Mouse (Mus musculus): Measurements from ENCODE around the gene Gm49405. TPM values are rescaled to one million over a fixed set of nuclear protein-coding genes. Genes with fewer than 3 reads are reported as not detected.
"Not testable (repeated sequence)": the region's sequence is repeated elsewhere in the genome, so short reads cannot be mapped to it uniquely, and the experiment has no call there.

Gene Gm49405
- total and polyA plus RNA-seq, 2 experiments from 2014 or later, result 2.6 to 7.8 TPM

DNA sequence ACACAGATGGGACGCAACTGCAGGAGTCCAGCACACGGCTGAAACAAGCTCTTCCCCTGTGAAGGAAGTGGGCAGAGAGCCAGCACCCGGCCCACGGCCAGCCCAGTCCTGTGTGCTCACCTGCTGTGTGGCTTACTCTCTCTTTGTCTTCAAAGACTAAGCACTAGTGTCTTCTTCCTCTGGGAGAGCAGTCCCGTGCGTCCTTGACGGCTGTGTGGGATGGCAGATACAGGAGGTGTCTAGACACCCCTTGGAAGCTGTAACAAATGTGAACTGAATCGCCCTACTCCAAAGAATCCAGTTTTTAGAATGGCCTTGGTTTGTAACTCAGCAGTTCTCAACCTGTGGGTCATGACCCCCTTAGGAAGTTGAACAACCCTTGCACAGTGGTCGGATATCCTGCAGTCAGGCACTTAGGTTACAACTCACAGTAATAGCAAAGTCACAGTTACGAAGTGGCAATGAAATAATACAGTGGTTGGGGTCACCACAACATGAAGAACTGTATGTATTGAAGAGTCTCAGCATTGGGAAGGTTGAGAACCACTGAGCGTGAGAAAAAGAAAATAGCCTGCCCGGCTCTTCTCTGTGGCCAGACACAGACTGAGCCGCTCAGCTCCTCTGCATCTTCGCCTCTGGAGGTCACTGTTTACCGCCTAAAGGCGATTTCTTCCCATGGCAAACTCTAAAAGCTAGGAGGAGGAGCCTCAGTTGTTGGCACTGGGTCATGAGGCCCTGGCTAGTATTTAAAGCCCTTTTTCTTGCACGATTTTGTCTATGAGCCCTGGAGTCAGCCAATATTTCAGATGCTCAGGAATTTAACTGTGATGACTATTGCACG, 18.5 kb downstream of the Gm49405 start:
- no peak overlapping the region for H3K9ac ChIP-seq
- no peaks in the 10 kb centered on the region for H3K36me3 ChIP-seq (ENCODE audit: insufficient read depth)
- 25% methylated on average over 18 of the region's 18 CpGs for WGBS

DNA sequence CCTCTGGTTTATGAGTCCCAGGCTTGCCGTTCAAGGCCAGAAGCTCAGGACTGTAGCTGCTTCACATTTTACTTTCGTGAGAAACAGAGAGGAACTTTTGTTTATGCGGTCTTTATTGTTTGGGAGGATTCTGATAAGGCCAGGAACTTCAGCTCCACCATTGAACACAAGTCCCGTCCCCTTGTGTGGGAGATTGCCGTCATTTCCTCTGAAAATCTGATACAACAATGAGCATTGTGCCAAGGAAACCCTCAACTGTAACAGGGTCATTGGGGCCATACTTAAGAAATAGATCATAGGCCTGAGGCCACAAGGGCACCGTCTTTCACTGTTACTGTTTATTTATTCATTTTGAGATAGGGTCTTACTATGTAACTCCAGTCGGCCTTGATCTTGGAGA, 22.8 kb downstream of the Gm49405 start:
- no peak overlapping the region for H3K4me3 ChIP-seq (ENCODE audit: low read depth, low read length)
- H3K27me3 ChIP-seq (ENCODE audit: insufficient read depth, low read length), result no peaks in the 10 kb centered on the region
- no peaks in the 10 kb centered on the region for H3K4me1 ChIP-seq (ENCODE audit: insufficient read depth)
- no peak overlapping the region for H3K9ac ChIP-seq
- no peak for DNase-seq
- WGBS, result 83% methylated on average over 7 of the region's 7 CpGs
- TF ChIP-seq CTCF (IDR thresholded peaks at IDR 0.05; ENCODE audit: low read depth), result no peak
- no peaks in the 10 kb centered on the region for H3K36me3 ChIP-seq (ENCODE audit: insufficient read depth)
- ATAC-seq, result no peak
- H3K9me3 ChIP-seq (ENCODE audit: low read length), result 0 out of 2 replicates have a peak, but pooled peaks cover 3% of the 10 kb centered on the region
- no peak overlapping the region for H3K27ac ChIP-seq (ENCODE audit: low read depth, low read length)
- H3K4me2 ChIP-seq (ENCODE audit: low read depth), result no peak overlapping the region

More for the DNA sequence above, 18.5 kb downstream of the Gm49405 start:
- Histone ChIP-seq H3K4me1 (ENCODE audit: insufficient read depth) (no peaks in the 10 kb centered on the region), H3K27ac (ENCODE audit: low read depth, low read length) (no peak overlapping the region), H3K9me3 (ENCODE audit: low read length) (no peaks in the 10 kb centered on the region), H3K4me3 (ENCODE audit: low read depth, low read length) (no peak overlapping the region), H3K4me2 (ENCODE audit: low read depth) (no peak overlapping the region), H3K27me3 (ENCODE audit: insufficient read depth, low read length) (no peaks in the 10 kb centered on the region)
- ATAC-seq (peak; percentile 89), DNase-seq (peak; percentile 85)
- peak; percentile 75 for TF ChIP-seq CTCF (IDR thresholded peaks at IDR 0.05; ENCODE audit: low read depth)

DNA sequence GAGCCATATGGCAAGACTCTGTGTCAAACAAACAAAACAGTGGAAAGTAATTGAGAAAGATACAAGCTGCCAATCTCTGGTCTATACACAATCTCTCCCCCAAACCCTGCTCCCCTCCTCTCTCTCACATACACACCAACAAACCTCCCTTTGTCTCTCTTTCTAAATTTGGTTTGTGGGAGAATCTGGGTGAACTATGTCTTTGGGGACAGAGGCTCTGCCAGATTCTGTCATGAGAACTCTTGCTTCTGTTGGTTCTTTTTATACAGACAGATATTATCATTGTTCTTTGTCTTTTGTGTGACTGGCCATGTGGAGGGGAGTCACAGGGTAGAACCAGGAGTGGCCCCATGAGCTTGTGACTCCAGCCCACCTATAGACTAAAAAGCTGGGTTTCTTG, 27.1 kb downstream of the Gm49405 start:
- H3K27ac ChIP-seq (ENCODE audit: low read depth, low read length), result no peak overlapping the region
- no peak overlapping the region for H3K4me2 ChIP-seq (ENCODE audit: low read depth)
- H3K9me3 ChIP-seq (ENCODE audit: low read length), result 0 out of 2 replicates have a peak, but pooled peaks cover 3% of the 10 kb centered on the region
- no peak for TF ChIP-seq CTCF (IDR thresholded peaks at IDR 0.05; ENCODE audit: low read depth)
- H3K9ac ChIP-seq, result no peak overlapping the region
- H3K4me1 ChIP-seq (ENCODE audit: insufficient read depth), result no peaks in the 10 kb centered on the region
- DNase-seq, result no peak
- H3K36me3 ChIP-seq (ENCODE audit: insufficient read depth), result no peaks in the 10 kb centered on the region
- H3K4me3 ChIP-seq (ENCODE audit: low read depth, low read length), result no peak overlapping the region
- H3K27me3 ChIP-seq (ENCODE audit: insufficient read depth, low read length), result no peaks in the 10 kb centered on the region
- ATAC-seq, result no peak

DNA sequence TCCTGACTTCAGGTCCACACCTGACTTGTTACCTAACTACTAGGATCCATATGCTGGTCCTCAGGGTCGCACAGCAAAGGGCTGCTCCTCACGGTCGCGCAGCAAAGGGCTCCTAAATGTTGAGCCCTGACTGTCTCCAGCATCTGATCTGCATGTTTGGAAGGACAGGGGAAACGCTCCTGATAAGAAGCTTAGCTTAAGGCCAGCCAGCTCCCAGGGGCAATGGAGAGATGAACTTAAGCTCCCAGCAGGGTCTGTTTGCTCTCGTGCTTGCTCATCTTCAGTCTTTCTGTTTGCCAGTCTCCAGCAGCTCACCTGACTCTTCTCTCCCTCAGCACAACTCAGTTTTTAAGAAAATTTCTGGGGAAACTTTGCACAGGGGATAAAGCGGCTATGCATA, 32.2 kb downstream of the Gm49405 start:
- Histone ChIP-seq H3K36me3 (ENCODE audit: insufficient read depth) (no peaks in the 10 kb centered on the region; the same call in 1 of the 2 replicates), H3K4me2 (ENCODE audit: low read depth) (no peak overlapping the region), H3K4me1 (ENCODE audit: insufficient read depth) (0 out of 2 replicates have a peak, but pooled peaks cover 5% of the 10 kb centered on the region), H3K4me3 (ENCODE audit: low read depth, low read length) (no peak overlapping the region), H3K27me3 (ENCODE audit: insufficient read depth, low read length) (no peaks in the 10 kb centered on the region), H3K9ac (no peak overlapping the region), H3K27ac (ENCODE audit: low read depth, low read length) (no peak overlapping the region), H3K9me3 (ENCODE audit: low read length) (no peaks in the 10 kb centered on the region)
- 47% methylated on average over 7 of the region's 7 CpGs for WGBS
- TF ChIP-seq CTCF (IDR thresholded peaks at IDR 0.05; ENCODE audit: low read depth), result no peak
- ATAC-seq, result no peak
- DNase-seq, result no peak

DNA sequence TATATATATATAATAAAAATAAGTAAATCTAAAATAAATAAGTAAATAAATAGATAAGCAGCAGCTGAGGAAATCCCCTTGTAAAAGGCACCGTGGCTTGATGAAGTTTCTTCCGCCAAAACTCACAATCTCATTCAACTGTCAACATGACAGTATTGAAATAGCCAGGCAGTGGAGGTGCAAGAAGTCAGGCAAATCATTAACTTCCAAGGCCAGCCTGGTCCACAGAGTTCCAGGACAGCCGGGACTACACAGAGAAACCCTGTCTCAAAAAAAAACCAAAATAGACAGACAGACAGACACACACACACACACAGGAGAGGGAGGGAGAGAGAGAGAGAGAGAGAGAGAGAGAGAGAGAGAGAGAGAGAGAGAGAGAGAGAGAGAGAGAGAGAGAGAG, 32.9 kb downstream of the Gm49405 start:
- no peak for DNase-seq
- Histone ChIP-seq H3K27me3 (ENCODE audit: insufficient read depth, low read length) (no peaks in the 10 kb centered on the region), H3K4me3 (ENCODE audit: low read depth, low read length) (no peak overlapping the region), H3K36me3 (ENCODE audit: insufficient read depth) (no peaks in the 10 kb centered on the region; the same call in 1 of the 2 replicates), H3K27ac (ENCODE audit: low read depth, low read length) (no peak overlapping the region), H3K4me2 (ENCODE audit: low read depth) (no peak overlapping the region), H3K9ac (no peak overlapping the region), H3K4me1 (ENCODE audit: insufficient read depth) (0 out of 2 replicates have a peak, but pooled peaks cover 8% of the 10 kb centered on the region), H3K9me3 (ENCODE audit: low read length) (no peaks in the 10 kb centered on the region)
- 87% methylated on average over 3 of the region's 3 CpGs for WGBS
- ATAC-seq, result no peak
- TF ChIP-seq CTCF (IDR thresholded peaks at IDR 0.05; ENCODE audit: low read depth), result no peak

DNA sequence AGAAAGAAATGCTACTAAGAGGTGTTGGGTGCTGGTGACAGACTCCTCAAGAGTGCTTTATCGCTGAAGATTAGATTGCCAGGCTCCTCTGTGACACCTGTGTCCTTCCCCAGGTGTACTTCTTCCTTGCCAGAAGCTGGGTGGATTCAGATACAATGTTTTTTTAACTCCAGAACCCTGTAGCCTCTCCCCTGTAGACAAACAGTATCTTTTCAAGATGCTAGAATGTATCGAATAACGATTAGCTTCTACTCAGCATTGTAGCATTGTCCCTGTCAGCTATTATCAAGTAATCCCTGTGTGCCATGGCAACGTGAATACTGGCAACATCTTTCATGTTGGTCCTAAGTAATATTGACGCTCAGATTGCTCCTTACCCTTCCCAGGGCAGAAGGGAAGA, 33.3 kb downstream of the Gm49405 start:
- WGBS, result 51% methylated on average over 5 of the region's 5 CpGs
- H3K4me1 ChIP-seq (ENCODE audit: insufficient read depth), result 0 out of 2 replicates have a peak, but pooled peaks cover 9% of the 10 kb centered on the region
- H3K36me3 ChIP-seq (ENCODE audit: insufficient read depth), result no peaks in the 10 kb centered on the region; the same call in 1 of the 2 replicates
- H3K4me3 ChIP-seq (ENCODE audit: low read depth, low read length), result no peak overlapping the region
- H3K9ac ChIP-seq, result no peak overlapping the region
- no peak overlapping the region for H3K4me2 ChIP-seq (ENCODE audit: low read depth)
- no peaks in the 10 kb centered on the region for H3K9me3 ChIP-seq (ENCODE audit: low read length)
- ATAC-seq, result no peak
- no peaks in the 10 kb centered on the region for H3K27me3 ChIP-seq (ENCODE audit: insufficient read depth, low read length)
- TF ChIP-seq CTCF (IDR thresholded peaks at IDR 0.05; ENCODE audit: low read depth), result no peak
- DNase-seq, result no peak
- no peak overlapping the region for H3K27ac ChIP-seq (ENCODE audit: low read depth, low read length)

DNA sequence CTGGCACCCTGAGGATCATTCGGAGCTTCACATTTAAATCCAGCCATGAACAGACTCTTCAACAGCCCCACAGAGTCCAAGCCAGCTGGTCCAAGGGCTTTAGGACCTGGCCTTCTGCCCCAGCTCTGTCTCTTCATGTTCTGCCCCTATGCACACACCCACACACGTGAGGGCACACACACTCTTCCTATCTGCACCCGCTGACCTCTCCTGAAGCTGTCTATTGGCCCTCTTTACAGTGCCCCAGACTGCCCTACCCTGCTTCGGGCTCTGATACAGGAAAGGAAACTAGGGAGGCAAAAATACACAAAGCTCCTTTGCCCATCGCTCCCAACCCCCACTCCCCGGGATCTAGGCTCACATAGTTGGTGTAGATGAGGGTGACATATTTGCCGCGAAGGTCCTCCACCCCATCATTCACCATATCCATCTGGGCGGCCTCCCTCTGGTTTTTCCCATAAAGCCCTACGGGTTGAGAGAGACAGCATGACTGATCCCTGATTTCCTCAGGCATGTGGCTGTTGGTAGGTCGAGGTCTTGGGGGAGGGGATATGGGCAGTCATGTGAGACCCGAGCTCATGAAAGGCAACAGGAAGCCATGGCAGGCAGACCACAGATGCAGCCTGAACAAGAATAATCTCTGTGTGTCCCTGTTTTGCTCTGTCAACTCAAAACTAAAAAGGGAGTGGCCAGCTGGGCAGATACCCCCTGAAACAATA, 36.1 kb downstream of the Gm49405 start:
- no peaks in the 10 kb centered on the region for H3K27me3 ChIP-seq (ENCODE audit: insufficient read depth, low read length)
- no peak overlapping the region for H3K4me3 ChIP-seq (ENCODE audit: low read depth, low read length)
- 0 out of 2 replicates have a peak, but pooled peaks cover 9% of the 10 kb centered on the region for H3K4me1 ChIP-seq (ENCODE audit: insufficient read depth)
- WGBS, result 85% methylated on average over 12 of the region's 12 CpGs
- H3K27ac ChIP-seq (ENCODE audit: low read depth, low read length), result no peak overlapping the region
- TF ChIP-seq CTCF (IDR thresholded peaks at IDR 0.05; ENCODE audit: low read depth), result no peak
- no peak for ATAC-seq
- H3K4me2 ChIP-seq (ENCODE audit: low read depth), result no peak overlapping the region
- no peak overlapping the region for H3K9ac ChIP-seq
- H3K36me3 ChIP-seq (ENCODE audit: insufficient read depth), result no peaks in the 10 kb centered on the region; the same call in 1 of the 2 replicates
- H3K9me3 ChIP-seq (ENCODE audit: low read length), result no peaks in the 10 kb centered on the region
- DNase-seq, result no peak

DNA sequence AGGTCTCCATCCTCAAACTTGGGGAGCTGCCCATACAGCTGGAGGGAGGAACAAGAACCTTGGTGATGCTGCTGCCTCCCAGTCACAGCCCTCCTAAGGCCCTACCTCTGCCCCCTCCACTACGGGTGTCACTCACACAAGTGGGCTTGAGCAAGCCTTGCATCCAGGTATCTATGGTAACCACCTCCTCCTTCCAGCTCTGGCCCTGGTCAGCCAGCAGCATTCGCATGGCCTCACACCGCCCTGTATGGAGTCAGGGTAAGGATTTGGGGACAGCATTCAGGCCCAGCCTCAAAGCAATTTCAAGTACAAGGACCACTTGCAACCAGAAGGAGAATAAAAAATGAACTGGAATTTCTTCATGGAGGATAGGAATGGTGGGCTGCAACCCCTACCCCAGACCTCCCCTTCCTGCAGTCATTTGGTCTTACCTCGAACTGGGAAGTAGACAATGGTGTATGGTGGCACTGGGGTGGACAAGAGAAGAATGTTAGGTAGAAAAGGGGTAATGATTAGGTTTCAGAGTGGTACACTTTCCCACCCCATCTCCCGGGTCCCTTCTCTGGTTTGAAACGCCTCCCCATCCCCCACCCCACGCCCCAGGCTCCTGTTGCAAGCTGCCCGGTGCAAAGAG, 36.8 kb downstream of the Gm49405 start:
- 23% methylated on average over 7 of the region's 8 CpGs for WGBS
- H3K9me3 ChIP-seq (ENCODE audit: low read length); H3K27me3 ChIP-seq (ENCODE audit: insufficient read depth, low read length); H3K4me1 ChIP-seq (ENCODE audit: insufficient read depth); H3K36me3 ChIP-seq (ENCODE audit: insufficient read depth); DNase-seq: not testable (repeated sequence)
- Histone ChIP-seq H3K27ac (ENCODE audit: low read depth, low read length) (peak overlapping the region; percentile 67), H3K9ac (peak overlapping the region; percentile 70), H3K4me3 (ENCODE audit: low read depth, low read length) (peak overlapping the region; percentile 62), H3K4me2 (ENCODE audit: low read depth) (peak overlapping the region; percentile 70)
- peak; percentile 57 for ATAC-seq

Data from forebrain, postnatal 0 days (tissue).